Mouse (Mus musculus) forebrain, postnatal 0 days (tissue): ENCODE results near the gene Gm49366. TPM values are rescaled to one million over a fixed set of nuclear protein-coding genes. Genes with fewer than 3 reads are reported as not detected.
"Not testable (repeated sequence)": the region's sequence is repeated elsewhere in the genome, so short reads cannot be mapped to it uniquely, and the experiment has no call there.

Experiments
- ATAC-seq: fragments of 200-750 bp; cut with Nextera tagmentation; 2 replicates; pipeline ENCODE4 v1.8.0; 2017; ENCODE audit warnings: mild to moderate bottlenecking, moderate library complexity
- DNase-seq: peaks from one replicate; pipeline ENCODE4 v3.0.0-alpha.2; 2015
- H3K27ac ChIP-seq: fragments of 300-500 bp; sonication (generic); 2 replicates; pipeline ENCODE4 v1.5.1; 2014; ENCODE audit warnings: low read depth, mild to moderate bottlenecking, antibody characterized with exemption, low read length, moderate library complexity, mixed read lengths
- H3K27me3 ChIP-seq: fragments of 300-500 bp; sonication (generic); 2 replicates; pipeline ENCODE4 v1.6.1; 2014; ENCODE audit warnings: mild to moderate bottlenecking, low read length, mixed read lengths; ENCODE audit not compliant: insufficient read depth
- H3K36me3 ChIP-seq: fragments of 300-500 bp; sonication (generic); 2 replicates; pipeline ENCODE4 v1.6.1; 2014; ENCODE audit warnings: mild to moderate bottlenecking, moderate library complexity; ENCODE audit not compliant: insufficient read depth
- H3K4me1 ChIP-seq: fragments of 300-500 bp; sonication (generic); 2 replicates; pipeline ENCODE4 v1.6.1; 2014; ENCODE audit warnings: antibody characterized with exemption; ENCODE audit not compliant: insufficient read depth
- H3K4me2 ChIP-seq: fragments of 300-500 bp; sonication (generic); 2 replicates; pipeline ENCODE4 v1.6.1; 2014; ENCODE audit warnings: low read depth, mild to moderate bottlenecking, moderate library complexity
- H3K4me3 ChIP-seq: fragments of 300-500 bp; sonication (generic); 2 replicates; pipeline ENCODE4 v1.5.1; 2014; ENCODE audit warnings: low read depth, low read length, mixed read lengths
- H3K9ac ChIP-seq: fragments of 300-500 bp; sonication (generic); 2 replicates; pipeline ENCODE4 v1.6.1; 2014; ENCODE audit warnings: mild to moderate bottlenecking
- H3K9me3 ChIP-seq: fragments of 300-500 bp; sonication (generic); 2 replicates; pipeline ENCODE4 v1.6.1; 2016; ENCODE audit warnings: low read length
- CTCF ChIP-seq: sonication (generic); IDR thresholded peaks from 2 replicates; pipeline ENCODE4 v1.5.1; 2016; ENCODE audit warnings: antibody characterized with exemption, control low read depth, low read depth
- WGBS: fragments of 180-500 bp; shearing (Covaris S2); extraction: QIAGEN DNeasy Blood & Tissue Kit; methylation state at CpG from one replicate; pipeline ENCODE4 v1.1.7; 2014; 5-methylcytosine and 5-hydroxymethylcytosine counted together
- polyA plus RNA-seq: library from polyadenylated mRNA; unstranded; fragments of >200 nt; fragmentation: Nextera tagmentation; extraction: Ambion mirVana; gene quantifications from 2 replicates; pipeline ENCODE4 v1.2.1, GENCODE M21; 2015
- total RNA-seq: library from RNA; depleted of rRNA; stranded (reverse); fragments of >200 nt; gene quantifications from 2 replicates; pipeline ENCODE4 v1.2.3, GENCODE M21; 2014

The Gm49366 gene
- total and polyA plus RNA-seq, 2 experiments from 2014 or later = not detected

DNA sequence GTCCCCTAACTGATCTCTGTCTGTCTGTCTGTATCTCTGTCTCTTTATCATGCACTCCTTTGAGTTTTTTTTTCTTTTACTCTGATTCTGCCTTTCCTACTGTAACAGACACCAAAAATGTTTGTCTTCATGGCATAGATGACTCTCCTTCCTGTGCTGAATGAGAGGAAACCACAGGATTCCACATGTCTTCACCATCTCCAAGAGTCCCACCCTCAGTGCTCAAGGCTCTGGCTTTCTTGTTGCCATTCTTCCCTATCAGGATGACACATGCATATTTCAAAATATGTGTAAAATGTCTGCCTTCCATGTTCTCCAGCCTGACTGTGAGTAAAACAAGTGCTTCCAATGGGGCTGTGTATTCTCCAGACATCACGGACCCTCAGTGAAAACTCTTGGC lies 8.2 kb downstream of the Gm49366 start:
- H3K36me3 ChIP-seq = no peaks in the 10 kb centered on the region
- no peaks in the 10 kb centered on the region for H3K27me3 ChIP-seq
- no peak overlapping the region for H3K4me2 ChIP-seq
- H3K9me3 ChIP-seq = 0 out of 2 replicates have a peak, but pooled peaks cover 4% of the 10 kb centered on the region
- 88% methylated on average over 1 of the region's 1 CpGs for WGBS
- ATAC-seq = no peak
- no peaks in the 10 kb centered on the region for H3K4me1 ChIP-seq
- no peak overlapping the region for H3K9ac ChIP-seq
- no peak for DNase-seq
- H3K4me3 ChIP-seq = no peak overlapping the region
- H3K27ac ChIP-seq = no peak overlapping the region
- no peak for TF ChIP-seq CTCF

- H3K27ac ChIP-seq, H3K4me2 ChIP-seq, H3K4me3 ChIP-seq, H3K27me3 ChIP-seq, DNase-seq, H3K36me3 ChIP-seq, H3K4me1 ChIP-seq, H3K9ac ChIP-seq, ATAC-seq, H3K9me3 ChIP-seq: not testable (repeated sequence)
- 91% methylated on average over 5 of the region's 5 CpGs for WGBS
Observed at GRCm38 (mm10) chr12:84050744-84051143, 12.0 kb downstream of the Gm49366 start.

DNA sequence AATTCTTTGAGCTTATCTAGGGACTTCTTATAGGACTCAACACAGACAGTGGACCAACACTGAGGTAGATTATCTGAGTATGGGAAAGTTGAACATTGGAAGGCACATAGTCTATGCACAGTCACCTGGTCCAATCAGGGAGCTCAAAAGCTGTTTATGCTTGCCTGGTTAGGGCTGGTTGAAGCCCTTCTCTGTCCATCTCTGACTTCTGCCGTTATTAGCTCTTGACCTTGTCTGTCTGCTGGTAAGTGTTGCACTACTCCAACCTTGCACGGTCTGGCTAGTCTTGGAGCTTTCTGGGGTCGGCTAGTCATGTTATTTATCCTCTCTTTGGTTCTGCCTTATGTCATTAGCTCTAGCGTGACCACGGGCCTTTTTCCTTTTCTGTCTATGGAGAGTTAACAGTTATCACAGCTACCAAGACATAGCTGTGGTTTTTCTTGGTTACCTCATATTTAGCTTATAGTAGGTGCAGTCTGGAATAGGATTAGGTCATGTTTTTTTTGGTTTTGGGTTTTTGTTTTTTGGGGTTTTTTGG lies 13.3 kb downstream of the Gm49366 start, which contains the start of gene Acot3:
Gene Acot3 (plus strand): TSS at position 208 of the 538 bp plus-strand sequence.
- Histone ChIP-seq H3K27ac (no peak within 1 kb of the TSS), H3K4me3 (peak within 1 kb of the TSS; percentile 41; the same call in 1 of the 2 replicates), H3K27me3 (no peaks in the 10 kb centered on the region; the same call in 1 of the 2 replicates), H3K9me3 (0 out of 2 replicates have a peak, but pooled peaks cover 4% of the 10 kb centered on the region), H3K9ac (peak within 1 kb of the TSS; percentile 47; the same call in 1 of the 2 replicates), H3K4me2 (peak within 1 kb of the TSS; percentile 81), H3K36me3 (no peaks in the 10 kb centered on the region), H3K4me1 (no peaks in the 10 kb centered on the region)
- TF ChIP-seq CTCF = no peak
- DNase-seq = no peak
- ATAC-seq = no peak
- WGBS = 89% methylated on average over 5 of the region's 5 CpGs

- no peaks in the 10 kb centered on the region for H3K36me3 ChIP-seq
- H3K27me3 ChIP-seq = no peaks in the 10 kb centered on the region; the same call in 1 of the 2 replicates
- TF ChIP-seq CTCF = no peak
- H3K4me1 ChIP-seq = no peaks in the 10 kb centered on the region
- DNase-seq = no peak
- 80% methylated on average over 7 of the region's 7 CpGs for WGBS
- H3K9ac ChIP-seq = no peak overlapping the region
- H3K4me2 ChIP-seq = no peak overlapping the region
- ATAC-seq = no peak
- H3K27ac ChIP-seq = no peak overlapping the region
- no peak overlapping the region for H3K4me3 ChIP-seq
- 0 out of 2 replicates have a peak, but pooled peaks cover 4% of the 10 kb centered on the region for H3K9me3 ChIP-seq
Observed at GRCm38 (mm10) chr12:84052609-84053008, 13.9 kb downstream of the Gm49366 start.

DNA sequence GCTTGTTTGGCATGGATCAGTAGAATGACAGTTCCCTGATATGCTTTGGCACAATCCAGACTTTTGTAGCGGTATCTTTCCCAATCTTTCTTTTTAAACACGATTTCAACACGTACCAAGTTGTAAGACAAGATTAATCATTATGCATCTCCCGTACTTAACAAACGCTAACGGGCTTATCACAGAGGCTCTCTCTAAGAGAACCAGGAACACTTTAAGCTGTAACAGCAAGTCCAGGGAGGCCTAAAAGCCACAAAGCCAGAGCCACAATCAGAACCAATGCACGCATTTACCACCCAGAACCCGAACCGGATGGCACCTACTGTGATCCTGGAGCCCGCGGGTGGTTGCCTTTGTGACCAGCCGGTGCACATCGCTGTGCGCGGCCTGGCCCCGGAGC lies 14.4 kb downstream of the Gm49366 start:
- ATAC-seq (peak; percentile 25; the same call in 1 of the 2 replicates), DNase-seq (peak; percentile 57)
- no peak for TF ChIP-seq CTCF
- Histone ChIP-seq H3K4me1 (no peaks in the 10 kb centered on the region), H3K9ac (peak overlapping the region; percentile 47), H3K36me3 (no peaks in the 10 kb centered on the region), H3K9me3 (0 out of 2 replicates have a peak, but pooled peaks cover 3% of the 10 kb centered on the region), H3K4me2 (peak overlapping the region; percentile 81), H3K4me3 (peak overlapping the region; percentile 41), H3K27ac (no peak overlapping the region), H3K27me3 (no peaks in the 10 kb centered on the region; the same call in 1 of the 2 replicates)
- 6% methylated on average over 16 of the region's 16 CpGs for WGBS

DNA sequence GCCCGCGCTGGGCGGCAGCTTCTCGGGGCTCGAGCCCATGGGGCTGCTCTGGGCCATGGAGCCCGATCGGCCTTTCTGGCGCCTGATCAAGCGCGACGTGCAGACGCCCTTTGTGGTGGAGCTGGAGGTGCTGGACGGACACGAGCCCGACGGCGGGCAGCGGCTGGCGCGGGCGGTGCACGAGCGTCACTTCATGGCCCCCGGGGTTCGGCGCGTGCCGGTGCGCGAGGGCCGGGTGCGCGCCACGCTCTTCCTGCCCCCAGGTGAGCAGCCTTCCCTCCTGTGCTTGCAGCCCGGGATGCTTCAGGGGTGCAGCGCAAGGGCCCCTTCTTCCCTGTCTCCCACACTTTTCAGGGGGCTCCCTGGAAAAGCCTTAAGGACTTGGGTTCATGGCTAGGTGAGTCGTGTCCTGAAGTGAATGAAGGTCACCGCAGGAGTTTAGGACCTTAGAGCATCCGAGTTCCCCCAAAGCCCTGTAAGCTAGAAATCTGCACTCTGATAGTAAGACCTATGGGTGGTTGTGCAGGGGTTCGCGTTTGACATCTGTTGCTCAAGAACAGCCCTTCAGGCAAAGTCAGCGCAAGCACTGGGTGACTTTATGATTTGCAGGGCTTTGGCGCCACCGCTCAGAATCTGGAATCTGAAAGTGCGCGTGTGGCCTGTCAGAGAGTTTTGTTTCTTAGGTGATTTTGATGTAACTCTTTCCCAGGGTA lies 15.1 kb downstream of the Gm49366 start:
- WGBS = 8% methylated on average over 36 of the region's 46 CpGs
- H3K27ac ChIP-seq = no peak overlapping the region
- TF ChIP-seq CTCF = peak; percentile 30
- peak overlapping the region; percentile 41 for H3K4me3 ChIP-seq
- H3K9me3 ChIP-seq = no peaks in the 10 kb centered on the region
- H3K27me3 ChIP-seq = no peaks in the 10 kb centered on the region; the same call in 1 of the 2 replicates
- no peaks in the 10 kb centered on the region for H3K36me3 ChIP-seq
- no peaks in the 10 kb centered on the region for H3K4me1 ChIP-seq
- peak overlapping the region; percentile 47 for H3K9ac ChIP-seq
- ATAC-seq (peak; percentile 58; the same call in 1 of the 2 replicates), DNase-seq (peak; percentile 54)
- peak overlapping the region; percentile 81 for H3K4me2 ChIP-seq

DNA sequence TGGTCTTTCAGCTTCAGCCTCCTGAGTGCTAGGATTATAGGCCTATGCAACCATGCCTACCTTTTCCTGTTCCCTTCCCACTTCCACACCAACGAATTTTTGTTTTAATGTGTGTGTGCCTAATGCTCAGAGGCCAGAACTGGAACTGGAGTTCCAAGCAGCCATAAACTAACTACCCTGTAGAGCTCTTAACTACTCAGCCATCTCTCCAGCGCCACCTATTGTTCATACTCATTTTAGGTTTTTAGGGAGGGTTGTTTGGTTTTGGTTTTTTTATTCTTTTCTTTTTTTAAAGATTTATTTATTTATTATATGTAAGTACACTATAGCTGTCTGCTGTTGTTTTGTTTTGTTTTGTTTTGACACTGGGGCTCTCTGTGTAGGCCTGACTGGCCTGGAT lies 22.2 kb downstream of the Gm49366 start:
- Histone ChIP-seq H3K4me1 (no peaks in the 10 kb centered on the region), H3K9me3 (no peaks in the 10 kb centered on the region), H3K27ac (no peak overlapping the region), H3K9ac (no peak overlapping the region), H3K4me2 (no peak overlapping the region), H3K4me3 (no peak overlapping the region), H3K36me3 (no peaks in the 10 kb centered on the region), H3K27me3 (no peaks in the 10 kb centered on the region)
- ATAC-seq (no peak), DNase-seq (no peak)
- peak; percentile 33; the same call in 1 of the 2 replicates for TF ChIP-seq CTCF
- WGBS = 38% methylated on average over 2 of the region's 2 CpGs
